Mouse (Mus musculus) neural tube, embryonic 10.5 days (tissue): ENCODE results near the gene Vmn1r52.
"Not testable (repeated sequence)": the region's sequence is repeated elsewhere in the genome, so short reads cannot be mapped to it uniquely, and the experiment has no call there.

Experiments
- DNase-seq: peaks from one replicate; pipeline ENCODE4 v3.0.0-alpha.2; 2017; ENCODE audit warnings: low spot score; ENCODE audit errors: extremely low spot score

Gene Vmn1r52

GRCm38 (mm10) chr6:90174508-90174907 is at the start of gene Vmn1r52:
Gene Vmn1r52, plus strand, starts transcription at chr6:90174808.
- no peak for DNase-seq

- no peak for DNase-seq
Observed at GRCm38 (mm10) chr6:90160139-90160538, 14.5 kb upstream of the Vmn1r52 start.

GRCm38 (mm10) chr6:90202493-90202892 is 27.9 kb downstream of the Vmn1r52 start, which contains the start of gene V1ra8:
Gene V1ra8, plus strand, starts transcription at chr6:90202793.
- not testable (repeated sequence) for DNase-seq

DNA sequence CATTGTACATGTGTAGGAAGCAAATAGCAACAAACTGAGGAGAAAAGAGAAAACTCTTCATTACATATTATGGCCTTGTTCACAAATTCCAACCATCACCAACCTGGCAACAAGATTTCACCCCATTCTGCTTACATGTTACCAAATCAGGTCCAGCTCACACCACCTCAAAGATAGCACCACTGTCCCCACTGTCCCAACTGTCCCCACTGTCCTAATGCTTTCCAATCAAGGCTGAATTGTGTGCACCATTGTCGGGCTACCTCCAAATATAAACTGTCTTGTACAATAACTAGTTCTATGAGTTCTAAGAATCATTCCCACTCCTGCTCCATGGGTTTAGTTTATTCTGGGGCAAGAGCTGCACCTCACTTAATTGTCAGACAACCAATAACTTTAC is 49.7 kb downstream of the Vmn1r52 start, which contains the start of gene Vmn1r53:
Gene Vmn1r53, minus strand, starts transcription at position 101 of the 400 bp plus-strand sequence.
- no peak for DNase-seq
